Mouse (Mus musculus) heart, embryonic 11.5 days (tissue): ENCODE data around the gene Rassf3. TPM values are rescaled to one million over a fixed set of nuclear protein-coding genes. Genes with fewer than 3 reads are reported as not detected.

Experiments
- ATAC-seq: fragments of 200-750 bp; cut with Nextera tagmentation; replicated peaks from 2 replicates; pipeline ENCODE4 v1.8.0; 2017; ENCODE audit warnings: moderate library complexity; ENCODE audit not compliant: insufficient number of reproducible peaks, low FRiP score, low TSS enrichment
- H3K27ac ChIP-seq: fragments of 300-500 bp; sonication (generic); 2 replicates; pipeline ENCODE4 v1.5.1; 2014; ENCODE audit warnings: mild to moderate bottlenecking, low read depth, low read length
- H3K27me3 ChIP-seq: fragments of 300-500 bp; sonication (generic); 2 replicates; pipeline ENCODE4 v1.6.1; 2014; ENCODE audit warnings: mild to moderate bottlenecking, low read length, mixed read lengths; ENCODE audit not compliant: control insufficient read depth, insufficient read depth
- H3K36me3 ChIP-seq: fragments of 300-500 bp; sonication (generic); 2 replicates; pipeline ENCODE4 v1.6.1; 2014; ENCODE audit warnings: mild to moderate bottlenecking, low read length, moderate library complexity, mixed read lengths; ENCODE audit not compliant: control insufficient read depth, insufficient read depth
- H3K4me1 ChIP-seq: fragments of 300-500 bp; sonication (generic); 2 replicates; pipeline ENCODE4 v1.6.1; 2014; ENCODE audit warnings: low read length; ENCODE audit not compliant: control insufficient read depth, insufficient read depth
- H3K4me2 ChIP-seq: fragments of 300-500 bp; sonication (generic); 2 replicates; pipeline ENCODE4 v1.6.1; 2014; ENCODE audit warnings: mild to moderate bottlenecking, moderate library complexity
- H3K4me3 ChIP-seq: fragments of 300-500 bp; sonication (generic); 2 replicates; pipeline ENCODE4 v1.5.1; 2014; ENCODE audit warnings: low read depth, low read length
- H3K9ac ChIP-seq: fragments of 300-500 bp; sonication (generic); 2 replicates; pipeline ENCODE4 v1.6.1; 2014; ENCODE audit warnings: mild to moderate bottlenecking, low read depth, low read length, moderate library complexity
- H3K9me3 ChIP-seq: fragments of 300-500 bp; sonication (generic); replicated peaks from 2 replicates; pipeline ENCODE4 v1.6.1; 2016; ENCODE audit warnings: low read length; ENCODE audit not compliant: control insufficient read depth
- WGBS: fragments of 180-500 bp; shearing (Covaris S2); extraction: QIAGEN DNeasy Blood & Tissue Kit; methylation state at CpG from one replicate; pipeline ENCODE4 v1.1.7; 2014; ENCODE audit not compliant: insufficient replicate concordance; 5-methylcytosine and 5-hydroxymethylcytosine counted together
- polyA plus RNA-seq: library from polyadenylated mRNA; unstranded; fragments of >200 nt; fragmentation: Nextera tagmentation; extraction: Ambion mirVana; gene quantifications from 2 replicates; pipeline ENCODE4 v1.2.1, GENCODE M21; 2014

The Rassf3 gene
- polyA plus RNA-seq, 1 experiment from 2014 or later = 18.3 TPM

DNA sequence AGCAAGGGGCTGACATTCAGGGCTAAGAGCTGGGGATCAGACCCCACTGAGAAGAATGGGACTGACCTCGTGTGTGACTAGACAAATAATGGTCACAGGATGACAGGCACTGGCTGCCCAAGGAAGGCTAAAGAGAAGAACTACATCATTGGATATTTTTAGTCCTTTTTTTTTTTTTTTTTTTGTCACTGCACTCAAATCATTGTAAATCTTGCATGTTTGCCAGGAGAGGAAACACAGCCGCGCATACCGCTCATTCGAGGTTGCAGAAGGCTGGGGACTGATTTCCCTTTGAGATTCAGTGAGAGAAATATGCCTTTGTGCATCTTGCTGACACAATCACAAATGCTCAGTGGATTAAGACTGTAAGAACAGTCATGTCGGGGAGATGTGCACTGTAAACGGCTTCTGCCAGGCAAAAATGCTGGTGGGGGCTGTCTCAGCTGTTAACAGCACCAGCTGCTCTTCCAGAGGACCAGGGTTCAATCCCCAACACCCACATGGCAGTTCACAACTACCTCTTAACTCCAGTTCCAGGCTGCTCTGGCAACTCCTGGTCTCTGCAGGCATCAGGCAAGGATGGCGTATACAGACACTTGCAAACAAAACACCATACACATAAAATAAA, 4.5 kb downstream of the Rassf3 start:
- no peak for ATAC-seq
- Histone ChIP-seq H3K9me3 (no peaks in the 10 kb centered on the region), H3K27me3 (no peaks in the 10 kb centered on the region), H3K4me2 (peak overlapping the region; percentile 29; the same call in 1 of the 2 replicates), H3K9ac (peak overlapping the region; percentile 36; the same call in 1 of the 2 replicates), H3K27ac (peak overlapping the region; percentile 42), H3K4me1 (peaks cover 47% of the 10 kb centered on the region), H3K36me3 (no peaks in the 10 kb centered on the region), H3K4me3 (no peak overlapping the region)
- WGBS = 39% methylated on average over 8 of the region's 8 CpGs

DNA sequence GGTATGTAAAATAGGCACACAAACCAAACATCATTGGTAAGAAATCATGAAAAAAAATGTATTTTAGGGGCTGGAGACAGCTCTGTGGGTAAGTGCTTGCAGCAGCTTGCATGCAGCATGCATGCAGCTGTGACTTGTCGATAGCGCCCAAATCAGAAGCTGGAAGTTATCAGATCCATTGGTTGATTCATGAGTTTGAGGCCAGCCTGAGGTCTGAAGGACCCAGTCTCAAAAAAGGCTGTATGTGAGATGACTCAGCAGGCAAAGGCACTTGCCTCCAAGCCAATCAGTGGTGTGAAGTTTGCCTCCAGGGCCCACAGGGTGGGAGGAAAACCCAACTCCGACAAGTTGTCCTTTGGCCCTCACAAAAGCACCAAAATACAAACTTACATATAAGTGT, 6.5 kb downstream of the Rassf3 start:
- Histone ChIP-seq H3K9ac (no peak overlapping the region), H3K27ac (no peak overlapping the region), H3K27me3 (no peaks in the 10 kb centered on the region), H3K9me3 (no peaks in the 10 kb centered on the region), H3K4me3 (no peak overlapping the region), H3K4me1 (peaks cover 47% of the 10 kb centered on the region), H3K4me2 (no peak overlapping the region), H3K36me3 (no peaks in the 10 kb centered on the region)
- WGBS = 39% methylated on average over 3 of the region's 3 CpGs
- no peak for ATAC-seq

DNA sequence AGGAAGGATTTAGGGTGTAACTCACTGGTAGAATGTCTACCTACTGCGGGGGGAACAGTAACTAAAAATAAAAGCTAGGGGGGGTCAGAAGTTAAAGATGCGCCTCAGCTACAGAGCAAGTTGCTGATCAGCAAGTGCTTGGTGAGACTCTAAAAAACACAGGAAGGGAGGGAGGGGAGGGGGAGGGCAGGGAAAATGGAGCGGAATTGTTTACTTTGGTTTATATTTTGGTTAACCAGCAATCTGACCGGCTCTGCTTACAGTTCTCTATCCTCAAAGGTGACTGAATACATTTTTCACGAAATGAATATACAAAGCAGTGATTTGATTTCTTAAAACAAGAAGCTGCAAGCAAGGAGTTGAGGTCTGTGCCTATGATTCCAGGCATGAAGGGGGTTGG, 7.2 kb downstream of the Rassf3 start:
- no peak for ATAC-seq
- Histone ChIP-seq H3K27me3 (no peaks in the 10 kb centered on the region), H3K36me3 (no peaks in the 10 kb centered on the region), H3K4me2 (no peak overlapping the region), H3K9me3 (no peaks in the 10 kb centered on the region), H3K27ac (no peak overlapping the region; the same call in 1 of the 2 replicates), H3K4me3 (no peak overlapping the region), H3K9ac (no peak overlapping the region), H3K4me1 (peaks cover 41% of the 10 kb centered on the region)
- 33% methylated on average over 5 of the region's 5 CpGs for WGBS

DNA sequence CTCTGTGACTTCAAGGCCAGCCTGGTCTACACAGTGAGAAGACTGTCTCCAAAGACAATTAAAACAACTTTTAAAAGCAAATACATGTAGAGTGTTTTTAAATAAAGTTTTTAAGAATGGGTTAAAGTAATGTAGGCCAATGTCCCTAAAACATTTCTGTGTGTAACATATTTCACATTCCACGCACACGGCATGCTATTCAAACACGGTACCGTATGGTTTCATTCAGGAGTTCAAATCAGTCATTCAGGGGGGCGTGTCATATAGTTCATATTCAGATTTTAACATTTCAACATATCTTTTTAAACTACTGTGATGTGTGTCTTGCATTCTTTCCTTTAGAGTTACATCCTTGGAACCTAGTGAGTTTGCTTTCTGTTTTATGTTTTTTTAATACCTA, 7.9 kb downstream of the Rassf3 start:
- no peak for ATAC-seq
- H3K27me3 ChIP-seq = no peaks in the 10 kb centered on the region
- H3K9ac ChIP-seq = no peak overlapping the region
- no peaks in the 10 kb centered on the region for H3K36me3 ChIP-seq
- no peak overlapping the region for H3K4me3 ChIP-seq
- H3K9me3 ChIP-seq = no peaks in the 10 kb centered on the region
- 85% methylated on average over 5 of the region's 5 CpGs for WGBS
- no peak overlapping the region for H3K4me2 ChIP-seq
- peaks cover 34% of the 10 kb centered on the region for H3K4me1 ChIP-seq
- H3K27ac ChIP-seq = no peak overlapping the region

DNA sequence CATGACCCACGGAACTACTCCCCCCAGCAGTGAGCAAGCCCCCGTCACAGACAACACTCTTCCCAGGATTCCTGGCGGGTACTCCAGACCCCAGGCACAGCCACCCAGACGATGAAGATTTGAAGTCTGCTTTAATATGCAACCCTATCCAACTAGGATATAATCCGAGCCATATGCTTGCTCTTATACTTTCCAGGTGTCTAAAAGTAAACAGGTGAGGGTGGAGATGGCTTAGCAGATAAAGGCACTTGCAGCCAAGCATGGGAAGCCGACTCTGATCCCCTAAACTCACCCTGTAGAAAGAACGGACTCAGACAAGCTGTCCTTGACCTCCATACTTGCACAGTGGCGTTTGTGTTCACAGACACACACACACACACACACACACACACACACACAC, 8.4 kb downstream of the Rassf3 start:
- Histone ChIP-seq H3K27ac (no peak overlapping the region), H3K9ac (no peak overlapping the region), H3K36me3 (no peaks in the 10 kb centered on the region), H3K4me1 (peaks cover 30% of the 10 kb centered on the region), H3K9me3 (no peaks in the 10 kb centered on the region), H3K4me3 (no peak overlapping the region), H3K27me3 (no peaks in the 10 kb centered on the region), H3K4me2 (no peak overlapping the region)
- ATAC-seq = no peak
- WGBS = 69% methylated on average over 8 of the region's 8 CpGs

DNA sequence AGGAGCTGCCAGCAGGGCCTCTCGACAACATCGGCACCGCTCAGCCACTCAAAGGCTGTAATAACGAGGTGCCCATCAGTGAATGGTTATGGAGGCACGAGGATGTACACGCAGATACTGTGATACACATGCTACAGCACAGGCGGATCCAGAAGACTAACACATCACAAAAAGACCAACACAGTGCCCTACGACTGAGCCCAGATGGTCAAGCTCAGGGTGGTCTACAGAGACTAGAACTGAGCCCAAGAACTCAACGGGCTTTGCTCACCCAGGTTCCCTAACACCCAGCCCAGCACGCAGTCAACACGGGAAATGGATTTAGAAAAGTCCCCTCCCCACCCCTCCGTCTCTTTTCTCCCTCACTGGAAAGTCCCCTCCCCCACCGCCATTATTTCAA, 9.1 kb downstream of the Rassf3 start:
- Histone ChIP-seq H3K4me2 (no peak overlapping the region), H3K36me3 (no peaks in the 10 kb centered on the region), H3K27me3 (no peaks in the 10 kb centered on the region), H3K4me1 (peaks cover 28% of the 10 kb centered on the region), H3K9me3 (no peaks in the 10 kb centered on the region), H3K27ac (no peak overlapping the region), H3K9ac (no peak overlapping the region), H3K4me3 (no peak overlapping the region)
- no peak for ATAC-seq
- WGBS = 73% methylated on average over 13 of the region's 13 CpGs

DNA sequence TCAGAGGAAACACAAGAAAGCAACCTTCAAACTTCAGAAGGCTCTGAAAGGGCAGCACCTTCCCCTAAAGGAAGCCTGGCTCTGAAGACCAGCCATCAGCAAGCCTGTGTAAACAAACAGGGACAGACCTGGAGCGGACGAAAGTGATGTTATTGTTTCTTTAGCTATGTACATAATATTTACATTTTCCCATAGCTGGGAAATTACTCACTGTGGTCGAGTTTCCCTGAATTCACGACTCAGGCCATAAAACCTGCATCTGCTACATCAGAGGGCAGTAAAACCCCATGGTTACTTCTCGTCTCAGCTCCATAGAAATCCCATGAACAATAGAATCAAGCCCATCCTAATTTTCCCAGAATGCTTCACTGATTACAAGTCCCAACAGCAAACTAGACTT, 11.1 kb downstream of the Rassf3 start:
- ATAC-seq = no peak
- Histone ChIP-seq H3K9ac (no peak overlapping the region), H3K27me3 (no peaks in the 10 kb centered on the region), H3K27ac (0 out of 2 replicates have a peak overlapping the region, but pooled peaks have one; percentile 5), H3K4me1 (peaks cover 28% of the 10 kb centered on the region), H3K9me3 (no peaks in the 10 kb centered on the region), H3K4me2 (no peak overlapping the region), H3K36me3 (no peaks in the 10 kb centered on the region), H3K4me3 (no peak overlapping the region)
- WGBS = 48% methylated on average over 5 of the region's 5 CpGs

DNA sequence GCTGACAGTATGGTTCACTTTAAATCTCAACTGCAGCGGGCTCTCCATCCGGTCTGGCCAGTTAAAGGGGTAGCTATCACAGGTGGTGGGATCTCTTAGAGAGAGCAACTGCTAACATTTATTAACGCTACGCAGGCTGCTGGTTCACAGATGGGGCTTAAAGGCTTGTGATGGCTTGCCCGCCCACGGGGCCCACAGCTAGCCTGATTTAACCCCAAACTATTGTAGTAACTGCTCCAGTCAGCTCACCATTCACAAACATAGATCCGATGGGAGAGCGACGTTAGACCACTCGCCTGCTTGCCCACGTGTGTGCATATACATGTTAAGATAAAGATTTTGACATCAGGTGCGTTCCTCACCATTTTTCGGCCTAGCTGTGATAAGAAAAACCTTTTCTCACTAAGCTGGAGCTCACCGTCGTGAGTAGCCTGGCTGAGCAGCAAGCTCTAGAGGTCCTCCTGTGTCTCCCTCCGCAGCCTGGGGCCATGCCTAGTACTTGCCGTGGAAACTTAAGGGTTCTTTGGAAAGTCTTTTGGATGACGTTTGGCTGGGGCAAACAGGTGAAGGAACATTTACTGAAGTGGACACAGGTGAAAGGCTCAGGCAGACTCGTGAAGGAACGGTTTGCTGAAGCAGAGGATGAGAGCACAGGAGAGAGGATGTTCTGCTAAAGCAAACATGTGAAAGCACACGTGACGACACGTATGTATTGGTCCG, 13.8 kb downstream of the Rassf3 start:
- H3K27me3 ChIP-seq = no peaks in the 10 kb centered on the region
- H3K9ac ChIP-seq = peak overlapping the region; percentile 57
- peaks cover 23% of the 10 kb centered on the region for H3K4me1 ChIP-seq
- no peak for ATAC-seq
- peak overlapping the region; percentile 64 for H3K4me2 ChIP-seq
- peak overlapping the region; percentile 64 for H3K27ac ChIP-seq
- no peaks in the 10 kb centered on the region for H3K9me3 ChIP-seq
- peak overlapping the region; percentile 12; the same call in 1 of the 2 replicates for H3K4me3 ChIP-seq
- H3K36me3 ChIP-seq = no peaks in the 10 kb centered on the region
- WGBS = 55% methylated on average over 24 of the region's 24 CpGs
